Mouse (Mus musculus): ENCODE data around the gene Ms4a4d.
"Not testable (repeated sequence)": the region's sequence is repeated elsewhere in the genome, so short reads cannot be mapped to it uniquely, and the experiment has no call there.

Gene Ms4a4d

GRCm38 (mm10) chr19:11536593-11536992 is at the start of gene Ms4a4d:
TSS of gene Ms4a4d (plus strand) at chr19:11536801.
- DNase-seq (ENCODE audit: low spot score), result no peak

GRCm38 (mm10) chr19:11491406-11492189 is 45.0 kb upstream of the Ms4a4d start:
- DNase-seq (ENCODE audit: low spot score), result no peak

- no peak for DNase-seq (ENCODE audit: low spot score)
These were observed 43.9 kb upstream of the Ms4a4d start for GRCm38 (mm10) chr19:11492671-11493070.

GRCm38 (mm10) chr19:11494519-11494918 is 42.1 kb upstream of the Ms4a4d start:
- no peak for DNase-seq (ENCODE audit: low spot score)

- DNase-seq (ENCODE audit: low spot score), result no peak
These were observed 40.2 kb upstream of the Ms4a4d start for GRCm38 (mm10) chr19:11496361-11496760.

GRCm38 (mm10) chr19:11497300-11497699 is 39.3 kb upstream of the Ms4a4d start:
- DNase-seq (ENCODE audit: low spot score), result not testable (repeated sequence)

- no peak for DNase-seq (ENCODE audit: low spot score)
These were observed 35.8 kb upstream of the Ms4a4d start for GRCm38 (mm10) chr19:11500796-11501195.

GRCm38 (mm10) chr19:11501326-11501725 is 35.3 kb upstream of the Ms4a4d start:
- no peak for DNase-seq (ENCODE audit: low spot score)

GRCm38 (mm10) chr19:11504857-11505256 is 31.7 kb upstream of the Ms4a4d start:
- no peak for DNase-seq (ENCODE audit: low spot score)

GRCm38 (mm10) chr19:11513458-11513857 is 23.1 kb upstream of the Ms4a4d start:
- no peak for DNase-seq (ENCODE audit: low spot score)

GRCm38 (mm10) chr19:11516246-11516645 is 20.4 kb upstream of the Ms4a4d start, which contains the start of gene Ms4a6b:
TSS of gene Ms4a6b (plus strand) at chr19:11516512.
- no peak for DNase-seq (ENCODE audit: low spot score)

- no peak for DNase-seq (ENCODE audit: low spot score)
These were observed 19.8 kb upstream of the Ms4a4d start for GRCm38 (mm10) chr19:11516845-11517244.

GRCm38 (mm10) chr19:11517373-11517772 is 19.2 kb upstream of the Ms4a4d start:
- DNase-seq (ENCODE audit: low spot score), result not testable (repeated sequence)

- not testable (repeated sequence) for DNase-seq (ENCODE audit: low spot score)
These were observed 18.2 kb upstream of the Ms4a4d start for GRCm38 (mm10) chr19:11518356-11518755.

GRCm38 (mm10) chr19:11520146-11520545 is 16.5 kb upstream of the Ms4a4d start:
- DNase-seq (ENCODE audit: low spot score), result no peak

GRCm38 (mm10) chr19:11533421-11533820 is 3.2 kb upstream of the Ms4a4d start:
- DNase-seq (ENCODE audit: low spot score), result no peak

- DNase-seq (ENCODE audit: low spot score), result no peak
These were observed 2.6 kb upstream of the Ms4a4d start for GRCm38 (mm10) chr19:11533888-11534445.

GRCm38 (mm10) chr19:11537336-11537735 is 735 bp downstream of the Ms4a4d start:
- no peak for DNase-seq (ENCODE audit: low spot score)

- not testable (repeated sequence) for DNase-seq (ENCODE audit: low spot score)
These were observed 3.7 kb downstream of the Ms4a4d start for GRCm38 (mm10) chr19:11540166-11540821.

- not testable (repeated sequence) for DNase-seq (ENCODE audit: low spot score)
These were observed 7.8 kb downstream of the Ms4a4d start for GRCm38 (mm10) chr19:11544383-11544782.

GRCm38 (mm10) chr19:11547911-11548310 is 11.3 kb downstream of the Ms4a4d start:
- DNase-seq (ENCODE audit: low spot score), result no peak

GRCm38 (mm10) chr19:11554726-11555125 is 18.1 kb downstream of the Ms4a4d start:
- no peak for DNase-seq (ENCODE audit: low spot score)

GRCm38 (mm10) chr19:11559560-11559959 is 23.0 kb downstream of the Ms4a4d start:
- not testable (repeated sequence) for DNase-seq (ENCODE audit: low spot score)

All from retina, embryonic 14.5 days (tissue).